ENCODE assay signal across 23 mouse cellular contexts in genomic region chr6:141596081-141596480, GRCm38 (mm10). TPM values are rescaled to one million over a fixed set of nuclear protein-coding genes. Genes with fewer than 3 reads are reported as not detected.
"Had no signal": no experiment of that assay in that cellular context is flagged by ENCODE, and none has a peak within 500 bp of the region (broad histone marks: within the 10 kb centered on the region; RNA-seq: fewer than 3 reads in every experiment).

No protein-coding gene starts in this region.

- H3K9ac ChIP-seq: neural tube, embryonic 15.5 days; stomach, embryonic 15.5 days had no signal

- DNase-seq: retina, postnatal 1 day; right cerebral cortex, adult 18-20 months; right cerebral cortex, postnatal 14 days; right cerebral cortex, postnatal 25 days; right cerebral cortex, postnatal 4 days; spleen, adult 18-20 months; thymus, adult 18-20 months; thymus, adult 2 months; thymus, postnatal 14 days; thymus, postnatal 25 days; thymus, postnatal 36 days; thymus, postnatal 4 days had no signal

- H3K4me1 ChIP-seq: neural tube, embryonic 15.5 days; stomach, embryonic 15.5 days had no signal

- H3K27ac ChIP-seq: neural tube, embryonic 15.5 days; stomach, embryonic 15.5 days; stomach, postnatal 0 days had no signal

- H3K4me2 ChIP-seq: neural tube, embryonic 15.5 days; stomach, embryonic 15.5 days had no signal

- H3K27me3 ChIP-seq: neural tube, embryonic 15.5 days; stomach, embryonic 15.5 days had no signal

- H3K36me3 ChIP-seq: neural tube, embryonic 15.5 days; stomach, embryonic 15.5 days had no signal

- H3K4me3 ChIP-seq: neural tube, embryonic 15.5 days; stomach, embryonic 15.5 days had no signal

- H3K9me3 ChIP-seq: stomach, embryonic 15.5 days had no signal

RNA-seq across cellular contexts. Expression of gene Slco1b2, which starts 33.2 kb away (rescaled TPM):
- total RNA-seq: neutrophil, adult 5-6 weeks had no signal
- polyA plus RNA-seq: neural tube, embryonic 14.5 days; neural tube, embryonic 15.5 days; small intestine, adult 2 months; spleen, adult 2 months; stomach, embryonic 14.5 days; testis, adult 2 months; thymus, adult 2 months; thymus, postnatal 0 days; urinary bladder, adult 2 months had no signal
